Mouse (Mus musculus) layer of hippocampus, adult 18-20 months (tissue): ENCODE measurements at regions not wholly inside any gene's neighbourhood (a gene's known extent, or its start where the extent isn't known, plus 50 kb on each side); places are given as distances from the start of the nearest gene placed in this dataset.
A peak's percentile ranks its signal among the peaks of the same experiment; 100 is the strongest.

Experiments
- DNase-seq, 2 experiments: peaks; one replicate each; pipeline ENCODE4 v3.0.0; 2022; ENCODE audit warnings: low spot score in 2 of 2

DNA sequence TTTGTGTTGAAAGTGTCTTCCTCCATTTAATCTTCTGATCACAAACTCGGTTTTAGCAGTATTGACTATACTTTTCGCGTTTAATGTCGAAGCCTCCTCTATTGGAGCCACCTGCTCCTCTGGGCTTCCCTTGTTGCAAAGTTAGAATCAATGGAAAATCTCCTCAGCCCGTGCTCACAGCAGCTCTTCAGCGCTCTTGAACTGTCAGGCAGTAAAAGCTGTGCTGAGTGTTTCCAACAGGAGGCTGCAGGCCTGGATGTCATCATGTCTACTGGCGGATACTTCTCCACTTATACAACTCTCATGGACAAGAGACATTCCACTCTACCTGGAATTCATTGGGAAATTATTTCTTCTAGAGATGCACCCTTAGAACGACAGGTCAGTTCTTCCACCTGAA, 380.4 kb upstream of the Crim1 start:
- no peak for DNase-seq

DNA sequence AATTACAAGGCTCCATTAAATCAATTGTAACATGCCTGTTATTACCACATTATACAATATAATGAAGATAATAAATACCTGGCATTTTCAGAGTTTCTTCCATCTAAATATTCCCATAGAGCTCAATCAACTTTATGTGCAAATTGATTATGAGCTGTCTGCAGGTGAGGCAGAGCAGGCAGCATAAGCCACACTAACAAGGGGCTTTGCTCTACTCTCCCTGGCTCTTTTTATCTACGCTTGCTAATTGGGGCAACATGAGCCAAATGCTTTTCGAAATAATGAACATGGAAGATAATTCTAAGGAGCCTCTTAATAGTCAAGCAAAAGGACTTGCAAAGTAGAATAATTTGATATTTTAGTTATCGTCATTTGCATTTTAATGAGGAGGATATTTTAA, 356.1 kb upstream of the Crim1 start:
- DNase-seq: no peak

DNA sequence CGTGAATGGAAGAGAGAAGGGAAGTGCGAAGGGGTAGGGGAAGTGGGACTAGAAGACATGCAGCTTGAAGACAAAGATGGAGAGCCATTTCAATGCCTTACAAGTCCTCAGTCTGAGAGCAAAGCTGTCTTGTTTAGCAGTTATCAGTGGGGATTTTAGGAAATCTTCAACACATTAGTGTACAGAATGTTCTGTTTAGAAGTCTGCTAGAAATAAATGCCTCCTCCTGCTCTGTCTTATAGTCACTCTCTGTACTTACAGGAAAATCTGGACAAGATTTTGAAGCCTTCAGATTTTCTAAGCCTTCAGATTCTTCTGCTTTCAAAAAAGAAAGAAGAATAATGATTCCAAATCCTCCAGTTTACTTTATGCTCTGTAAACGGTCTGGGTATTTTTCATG, 325.6 kb upstream of the Crim1 start:
- peak in 1 of 2 experiments; percentile 5 for DNase-seq

DNA sequence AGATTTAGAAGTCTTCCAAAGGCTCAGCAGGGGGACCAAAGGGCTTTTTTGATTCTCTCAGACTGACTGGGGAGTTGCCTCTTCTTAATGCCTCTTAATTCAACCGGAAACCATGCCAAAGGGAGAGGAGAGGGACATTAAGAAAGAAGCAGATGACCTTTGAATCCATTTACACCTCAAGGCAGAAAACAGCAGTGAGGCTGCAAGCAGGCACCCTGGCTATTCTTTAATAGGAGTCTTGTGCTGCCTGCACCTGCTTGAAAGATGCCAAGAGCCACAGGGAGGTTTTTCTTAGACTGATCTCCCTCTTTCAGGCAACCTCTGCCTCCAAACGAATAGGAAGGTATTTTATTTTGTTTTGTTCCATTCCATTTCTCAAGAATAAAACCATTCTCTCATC, 323.0 kb upstream of the Crim1 start:
- DNase-seq: no peak

DNA sequence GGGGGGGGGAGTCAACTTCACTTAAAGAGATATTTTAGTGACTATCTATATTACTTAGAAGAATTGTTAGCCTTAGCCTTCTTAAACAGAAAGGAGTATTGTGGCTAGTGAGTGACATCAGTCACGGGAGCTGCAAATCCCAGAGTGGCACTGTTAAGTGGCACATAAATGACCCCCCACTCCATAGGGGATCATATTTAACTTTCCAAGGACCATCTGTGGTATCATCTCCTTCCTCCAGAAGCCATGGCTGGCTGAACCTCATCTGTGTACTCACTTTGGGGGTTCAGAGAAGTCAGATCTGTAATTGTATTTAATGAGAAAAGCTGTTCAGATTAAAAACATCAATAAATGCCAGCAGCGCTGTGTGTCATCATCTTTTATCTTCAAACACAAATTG, 314.9 kb upstream of the Crim1 start:
- no peak for DNase-seq

DNA sequence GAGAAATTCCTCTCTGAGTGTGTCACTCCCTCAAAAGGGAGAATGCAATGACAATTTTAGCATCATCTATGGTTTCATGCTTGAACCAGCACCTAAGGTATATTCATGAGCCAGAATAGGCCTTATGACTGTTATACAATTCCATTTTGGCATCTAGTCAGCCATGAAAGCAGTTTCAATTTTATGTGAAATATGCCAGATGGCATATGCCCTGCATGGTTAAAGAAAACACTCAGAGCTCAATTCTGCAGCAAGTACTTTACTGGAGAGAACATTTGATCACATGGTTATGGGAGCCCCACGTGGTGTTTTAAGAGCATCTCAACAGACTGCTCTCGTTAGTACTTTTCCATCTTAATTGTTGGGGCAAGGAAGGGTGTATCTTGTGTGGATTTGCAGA, 310.9 kb upstream of the Crim1 start:
- peak; percentile 22 to 77 for DNase-seq

DNA sequence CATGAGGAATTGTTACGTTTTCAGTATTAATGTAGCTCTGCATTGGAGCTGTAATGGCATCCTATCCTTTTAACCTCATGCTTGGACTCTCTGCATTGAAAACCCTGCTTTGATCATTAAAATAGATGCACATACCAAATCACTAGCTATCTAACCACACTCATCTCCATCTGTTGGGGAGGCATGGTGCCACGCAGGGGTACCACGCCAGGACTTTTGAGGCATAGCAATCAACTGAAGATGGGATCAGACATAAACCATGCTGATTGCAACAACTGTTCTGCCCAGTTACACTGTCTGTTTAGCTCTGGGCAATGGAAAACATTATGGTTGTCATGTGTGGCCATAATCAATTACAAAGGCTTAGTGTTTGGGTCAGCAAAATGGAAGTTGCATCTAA, 295.6 kb upstream of the Crim1 start:
- peak; percentile 15 to 80 for DNase-seq

DNA sequence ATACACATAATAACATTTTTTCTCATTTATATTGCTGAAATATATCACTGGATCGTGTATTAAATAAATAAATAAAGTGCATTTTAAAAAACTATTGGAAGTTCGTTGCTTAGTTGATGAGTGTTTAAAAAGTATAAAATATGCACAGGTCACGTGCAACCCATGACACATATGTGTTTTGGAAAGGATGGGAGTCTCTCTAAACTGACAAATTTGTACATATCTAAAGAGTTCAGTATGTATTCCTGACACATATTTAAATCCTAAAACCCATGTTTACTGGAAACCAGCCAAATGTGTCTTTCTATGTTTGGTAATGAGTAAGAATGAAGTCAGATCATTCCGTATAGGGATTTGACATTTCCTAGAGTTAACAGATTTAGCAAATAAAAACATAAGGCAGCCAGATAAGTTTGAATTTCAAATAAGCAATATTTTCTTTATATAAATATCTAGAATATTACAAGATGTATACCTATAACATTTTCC, 286.0 kb upstream of the Crim1 start:
- no peak for DNase-seq

DNA sequence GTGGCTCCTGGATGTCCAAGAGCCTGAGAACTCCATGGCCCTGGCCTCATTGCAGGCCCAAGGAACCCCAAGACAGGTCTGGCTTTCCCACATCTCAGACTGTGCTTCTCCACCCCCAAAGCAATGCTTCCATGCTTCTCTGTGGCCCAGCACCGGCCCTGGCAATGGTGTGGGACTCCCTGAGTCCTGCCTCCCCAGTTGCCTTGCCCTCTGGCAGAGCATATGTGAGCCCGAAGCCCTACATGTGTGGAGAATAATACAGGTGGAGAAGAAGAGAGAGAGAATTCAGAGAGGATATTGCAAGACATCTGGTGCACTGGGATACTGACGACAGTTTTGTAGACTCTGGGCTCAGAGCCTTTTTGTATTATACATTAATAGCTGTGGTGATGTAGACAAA, 269.8 kb upstream of the Crim1 start:
- DNase-seq: peak in 1 of 2 experiments; percentile 8

DNA sequence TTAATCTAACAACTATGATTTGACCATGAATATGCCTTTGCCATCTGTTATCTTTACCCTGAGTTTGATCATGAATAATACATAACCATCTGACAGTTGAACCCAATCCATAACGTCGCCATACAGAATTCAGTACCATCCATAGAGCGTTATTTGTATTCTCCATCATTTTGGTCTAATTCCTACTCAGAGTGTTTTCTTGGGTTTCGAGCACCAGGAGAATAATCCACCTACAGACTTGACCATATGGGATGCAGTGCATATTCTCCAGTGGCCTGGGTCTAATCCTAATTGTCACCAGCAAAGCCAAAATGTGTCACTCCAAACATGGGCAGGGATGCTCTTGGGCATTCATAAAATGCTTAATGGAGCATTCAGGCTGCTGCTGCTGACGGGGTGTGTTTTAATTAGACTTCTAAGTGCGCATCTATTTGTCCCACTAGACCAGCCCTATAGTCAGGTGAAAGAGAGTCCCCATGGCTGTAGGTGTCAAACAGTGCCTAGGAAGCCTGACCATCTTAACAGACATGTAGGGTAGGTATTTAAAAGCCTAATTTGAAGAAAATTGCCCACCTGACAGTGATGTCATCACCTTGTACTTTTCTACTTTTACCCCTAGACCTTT, 269.0 kb upstream of the Crim1 start:
- peak in 1 of 2 experiments; percentile 25 for DNase-seq

DNA sequence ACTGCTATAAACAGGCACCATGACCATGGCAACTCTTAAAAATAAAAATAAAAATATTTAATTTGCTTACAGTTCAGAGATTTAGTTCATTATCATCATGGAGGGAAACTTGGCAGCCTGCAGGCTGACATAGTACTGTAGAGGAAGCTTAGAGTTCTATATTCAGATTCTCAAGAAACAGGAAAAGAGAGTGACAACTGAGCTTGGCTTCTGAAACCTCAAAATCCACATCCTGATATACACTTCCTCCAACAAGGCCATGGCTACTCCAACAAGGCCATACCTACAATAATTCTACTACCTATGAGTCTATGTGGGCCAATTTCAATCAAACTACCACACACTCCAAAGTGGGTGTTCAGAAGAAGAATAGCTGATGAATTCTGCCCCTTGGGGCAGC, 266.9 kb upstream of the Crim1 start:
- DNase-seq: no peak

DNA sequence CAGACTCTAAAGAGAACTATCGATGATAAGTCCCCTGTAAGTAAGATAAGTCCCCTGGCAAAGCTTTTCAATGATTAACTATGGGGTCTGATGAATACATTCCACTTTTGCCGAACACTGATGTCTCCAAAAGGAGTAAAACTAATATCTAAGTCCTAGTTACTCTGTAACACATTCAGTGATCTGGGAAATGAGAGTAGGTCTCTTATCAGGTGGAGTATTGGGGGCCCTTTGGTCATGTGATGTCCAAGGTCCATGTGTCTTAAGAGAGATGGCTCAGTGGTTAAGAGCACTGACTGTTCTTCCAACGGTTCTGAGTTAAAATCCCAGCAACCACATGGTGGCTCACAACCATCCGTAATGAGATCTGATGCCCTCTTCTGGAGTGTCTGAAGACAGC, 242.0 kb upstream of the Crim1 start:
- no peak for DNase-seq

DNA sequence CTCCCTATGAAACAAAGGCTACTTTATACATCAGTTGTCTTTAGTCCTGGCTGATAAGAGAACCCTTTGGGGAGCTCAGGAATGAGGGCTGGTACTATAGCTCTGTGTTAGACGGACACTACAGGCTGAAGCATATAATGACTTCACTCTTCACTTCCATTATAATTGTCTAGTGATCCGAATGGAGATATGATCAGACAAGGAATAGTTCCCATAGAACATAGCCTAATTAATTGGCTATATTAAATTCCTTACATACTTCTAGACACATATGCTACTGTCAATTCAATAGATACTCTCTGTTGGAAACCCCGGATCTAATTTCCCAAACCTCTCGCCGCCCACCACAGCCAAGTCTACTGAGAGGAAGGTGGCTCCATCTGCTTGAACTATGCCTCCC, 238.8 kb upstream of the Crim1 start:
- peak in 1 of 2 experiments; percentile 12 for DNase-seq

DNA sequence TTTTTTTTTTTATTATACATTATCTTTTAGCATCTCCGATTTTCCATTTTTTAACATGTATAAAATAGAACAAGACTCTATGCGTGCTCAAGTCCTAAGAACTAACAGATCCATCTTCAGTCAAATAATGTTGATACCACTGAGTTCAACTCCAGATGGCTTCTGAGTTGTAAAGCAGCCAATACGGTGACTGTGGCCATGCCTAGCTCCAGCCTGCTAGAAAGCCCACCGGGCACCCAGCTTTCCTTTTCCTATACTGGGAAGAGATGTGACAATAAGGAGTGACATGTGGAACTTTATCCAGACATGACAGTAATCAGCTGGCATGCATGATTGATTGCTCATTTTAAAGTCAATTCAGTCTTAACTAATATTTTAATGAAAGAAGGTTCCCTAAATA, 236.7 kb upstream of the Crim1 start:
- no peak for DNase-seq

DNA sequence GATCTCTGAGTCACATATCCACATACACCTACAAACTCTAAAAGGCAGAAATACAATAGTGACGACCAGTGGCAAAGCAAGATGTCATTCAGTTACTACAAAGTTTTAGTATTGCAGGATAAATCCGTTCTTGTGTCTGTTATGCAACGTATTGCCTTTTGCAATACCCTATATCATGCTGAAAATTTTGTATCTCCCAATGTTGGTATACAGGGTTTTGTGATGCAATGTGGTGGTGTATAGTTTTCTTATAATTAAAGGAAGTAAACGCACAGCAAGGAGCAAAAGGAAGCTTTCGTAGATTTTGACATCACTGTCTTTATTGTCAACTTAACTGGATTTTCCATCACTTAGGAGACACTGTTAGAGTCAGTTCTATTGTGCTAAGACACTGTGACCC, 231.5 kb upstream of the Crim1 start:
- no peak for DNase-seq

DNA sequence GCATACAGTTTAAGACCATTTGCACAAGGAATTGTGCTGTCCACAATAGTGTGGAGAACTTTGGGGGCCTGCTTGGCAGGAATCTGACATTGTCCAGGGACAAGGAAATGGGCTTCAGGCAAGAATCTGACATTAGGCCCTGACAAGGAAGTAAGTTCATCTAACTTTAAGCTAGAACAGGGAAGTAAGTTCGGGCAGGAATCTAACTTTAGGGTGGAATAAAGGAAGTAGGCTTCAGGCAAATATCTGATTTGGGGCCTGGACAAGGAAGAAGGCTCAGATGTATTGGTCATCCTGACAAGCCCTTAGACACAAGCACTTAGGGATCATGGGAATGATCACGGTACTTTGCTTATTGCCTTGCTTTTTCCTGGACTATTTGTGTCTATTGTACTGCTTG, 230.9 kb upstream of the Crim1 start:
- no peak for DNase-seq
